Mouse (Mus musculus) lung, postnatal 0 days (tissue): ENCODE measurements around the gene Tnik.

Experiments used
- CTCF ChIP-seq: IDR thresholded peaks from 2 replicates; pipeline ENCODE4 v1.5.1; 2016; ENCODE audit warnings: antibody characterized with exemption, mild to moderate bottlenecking
- EP300 ChIP-seq: IDR thresholded peaks from 2 replicates; pipeline ENCODE4 v1.6.1; 2016; ENCODE audit warnings: antibody characterized with exemption, mild to moderate bottlenecking, control low read depth

DNA sequence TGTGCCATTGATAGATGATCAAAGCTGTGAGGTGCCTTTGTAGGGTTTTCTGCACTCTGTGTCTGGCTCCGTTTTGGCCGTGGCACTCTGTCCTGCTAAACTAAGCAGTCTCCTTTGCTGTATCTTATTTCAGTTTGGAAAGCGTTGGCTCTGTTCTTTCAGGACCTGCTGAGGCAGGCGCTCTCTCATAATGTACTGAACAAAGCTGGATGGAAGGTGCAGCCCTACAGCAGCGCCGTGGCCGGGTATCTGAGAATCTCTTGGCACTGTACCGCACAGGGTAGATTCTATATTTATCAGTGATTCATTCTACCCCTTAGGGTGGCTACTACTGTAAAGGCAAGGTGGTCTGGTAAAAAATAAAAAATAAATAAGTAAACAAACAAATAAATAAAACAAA, 193.8 kb downstream of the Tnik start:
- TF ChIP-seq CTCF (no peak), EP300 (no peak)
